Mouse (Mus musculus): ENCODE results near the gene Nfasc.

The Nfasc gene

DNA sequence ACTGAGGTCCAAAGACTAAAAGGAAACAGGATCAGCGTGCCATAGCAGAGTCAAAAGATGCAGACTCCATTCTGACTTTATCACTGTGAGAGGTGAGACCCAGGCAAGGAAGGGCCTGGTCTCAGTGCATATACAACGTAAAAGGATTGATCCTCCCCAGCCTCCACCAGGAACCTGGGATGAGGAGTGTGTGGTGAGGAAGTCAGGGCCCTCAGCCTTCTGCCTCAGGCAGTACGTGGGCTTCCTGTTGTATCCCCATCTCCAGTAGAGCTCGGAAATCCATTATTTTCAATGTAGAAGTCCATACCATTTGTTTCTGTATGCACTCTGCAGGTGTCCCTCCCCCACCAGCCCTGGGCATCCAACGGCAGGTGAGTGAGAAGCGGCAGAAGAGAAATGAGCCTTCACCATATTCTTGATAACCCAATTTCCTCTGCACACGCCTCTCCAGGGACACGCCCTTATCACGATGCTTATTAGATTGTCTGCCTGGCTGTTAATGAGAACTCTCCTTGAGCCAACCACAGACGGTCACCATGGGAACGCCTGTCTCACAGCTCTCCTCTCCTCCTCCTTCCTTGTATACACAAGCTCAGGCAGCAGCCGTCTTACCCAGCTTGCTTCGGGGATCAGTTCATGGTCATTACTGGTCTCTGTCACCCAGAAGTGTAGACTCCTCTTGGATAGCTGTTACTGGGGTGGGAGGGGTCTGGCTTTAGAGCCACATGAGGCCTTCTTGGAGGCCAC is 100.4 kb downstream of the Nfasc start:
- no peak for DNase-seq (ENCODE audit: low read depth, low spot score)

GRCm38 (mm10) chr1:132640256-132640655 is 101.3 kb downstream of the Nfasc start:
- no peak for DNase-seq (ENCODE audit: low read depth, low spot score)

- no peak for DNase-seq (ENCODE audit: low read depth, low spot score)
These were observed 104.3 kb downstream of the Nfasc start for GRCm38 (mm10) chr1:132637346-132637745.

- DNase-seq (ENCODE audit: low read depth, low spot score), result no peak
These were observed 111.8 kb downstream of the Nfasc start for GRCm38 (mm10) chr1:132629611-132630370.

DNA sequence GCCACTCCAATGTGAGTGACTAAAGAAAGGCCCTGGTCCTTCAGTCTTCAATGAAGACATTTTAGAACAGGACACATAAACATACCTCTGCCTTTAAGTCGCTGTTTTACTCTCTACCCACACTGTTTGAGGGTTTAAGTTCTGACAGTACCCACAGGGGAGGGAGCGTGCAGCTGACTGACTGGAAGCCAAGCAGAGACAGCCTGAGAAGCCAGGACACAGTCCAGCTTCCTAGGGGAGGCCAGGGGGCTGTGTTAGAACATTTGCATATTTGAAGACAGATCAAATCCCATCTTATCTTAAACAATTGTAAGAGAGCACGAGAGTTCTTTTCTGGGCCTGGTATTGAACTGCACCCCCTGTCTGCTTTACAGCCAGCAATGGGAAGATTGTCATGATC is 113.0 kb downstream of the Nfasc start:
- DNase-seq (ENCODE audit: low read depth, low spot score), result no peak

GRCm38 (mm10) chr1:132628183-132628582 is 113.4 kb downstream of the Nfasc start:
- DNase-seq (ENCODE audit: low read depth, low spot score), result no peak

- DNase-seq (ENCODE audit: low read depth, low spot score), result no peak
These were observed 115.4 kb downstream of the Nfasc start for GRCm38 (mm10) chr1:132626125-132626756.

- DNase-seq (ENCODE audit: low read depth, low spot score), result no peak
These were observed 116.6 kb downstream of the Nfasc start for GRCm38 (mm10) chr1:132625034-132625433.

- no peak for DNase-seq (ENCODE audit: low read depth, low spot score)
These were observed 117.1 kb downstream of the Nfasc start for GRCm38 (mm10) chr1:132624466-132624865.

DNA sequence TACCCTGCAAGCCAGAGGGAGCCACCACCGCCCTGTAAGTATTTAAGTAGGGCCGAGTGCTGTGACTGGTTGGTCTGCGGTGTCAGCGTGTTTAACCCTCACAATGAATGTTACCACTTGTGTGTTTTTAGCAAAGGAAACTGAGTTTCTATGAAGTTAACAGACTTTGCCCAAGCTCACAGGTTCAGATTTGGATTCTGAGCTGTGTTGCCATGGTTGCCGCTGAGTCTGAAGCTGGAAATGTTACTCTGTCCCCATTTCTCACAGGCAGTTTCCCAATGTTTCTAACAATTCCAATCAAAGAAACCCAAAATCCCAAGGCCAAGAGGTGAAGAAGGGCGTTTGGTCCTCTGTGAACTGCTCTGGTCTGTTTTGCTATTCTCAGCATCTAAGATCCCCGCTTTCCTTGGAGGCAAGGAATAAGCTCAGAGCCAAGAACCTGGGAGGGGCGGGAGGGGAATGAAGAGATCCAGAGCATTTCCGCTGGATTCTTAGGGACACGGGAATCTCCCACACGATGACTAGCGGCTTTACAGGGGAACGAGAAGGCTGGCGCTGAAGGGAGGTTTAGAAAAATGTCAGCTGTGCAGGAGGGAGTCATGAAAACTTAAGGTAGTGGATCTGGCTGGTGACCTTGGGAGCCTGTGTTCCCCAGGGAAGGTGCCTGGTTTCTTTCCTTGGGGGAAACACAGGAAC is 117.8 kb downstream of the Nfasc start:
- DNase-seq (ENCODE audit: low read depth, low spot score), result no peak

GRCm38 (mm10) chr1:132612066-132612465 is 129.5 kb downstream of the Nfasc start:
- DNase-seq (ENCODE audit: low read depth, low spot score), result no peak

DNA sequence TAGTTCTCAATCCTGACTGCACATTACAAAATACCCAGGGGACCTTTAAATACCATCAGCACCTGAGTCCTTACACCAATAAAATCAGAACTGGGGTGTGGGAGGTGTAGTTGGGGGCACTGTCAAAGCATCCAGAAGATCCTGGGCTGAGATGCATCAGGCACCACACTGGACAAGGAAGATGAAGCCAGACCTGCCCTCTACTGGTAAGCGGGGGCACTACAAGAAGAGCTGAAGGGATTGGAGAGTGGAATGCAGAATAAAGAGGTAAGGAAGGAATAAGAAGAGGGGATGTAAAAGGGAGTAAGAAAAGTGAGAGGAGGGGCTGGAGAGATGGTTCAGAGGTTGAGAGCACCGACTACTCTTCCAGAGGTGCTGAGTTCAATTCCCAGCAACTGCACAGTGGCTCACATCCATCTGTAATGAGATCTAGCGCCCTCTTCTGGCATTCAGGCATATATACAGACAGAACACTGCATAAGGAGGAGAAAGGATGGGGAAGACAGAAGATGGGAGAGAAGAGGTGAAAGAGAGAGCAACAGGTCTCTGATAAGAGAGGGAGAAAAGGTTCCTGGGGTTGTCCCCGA is 132.5 kb downstream of the Nfasc start:
- peak; percentile 24 for DNase-seq (ENCODE audit: low read depth, low spot score)

DNA sequence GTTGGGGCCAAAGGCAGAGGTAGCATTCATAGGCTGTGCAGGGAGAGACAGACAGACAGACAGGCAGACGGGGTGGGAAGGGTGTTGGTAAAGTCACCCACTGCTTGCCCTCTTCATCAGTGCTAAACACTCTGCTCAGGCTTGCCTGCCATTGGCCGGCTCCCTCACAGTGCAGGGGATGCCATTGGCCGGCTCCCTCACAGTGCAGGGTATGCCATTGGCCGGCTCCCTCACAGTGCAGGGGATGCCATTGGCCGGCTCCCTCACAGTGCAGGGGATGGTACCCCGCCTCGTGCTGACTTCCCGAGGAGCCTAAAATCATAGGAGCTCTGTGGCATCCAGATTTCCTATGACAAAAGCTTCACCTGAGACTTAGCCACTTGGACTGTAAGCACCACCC is 139.4 kb downstream of the Nfasc start:
- DNase-seq (ENCODE audit: low read depth, low spot score), result no peak

- no peak for DNase-seq (ENCODE audit: low read depth, low spot score)
These were observed 143.6 kb downstream of the Nfasc start for GRCm38 (mm10) chr1:132598024-132598423.

- no peak for DNase-seq (ENCODE audit: low read depth, low spot score)
These were observed 145.9 kb downstream of the Nfasc start for GRCm38 (mm10) chr1:132595741-132596140.

DNA sequence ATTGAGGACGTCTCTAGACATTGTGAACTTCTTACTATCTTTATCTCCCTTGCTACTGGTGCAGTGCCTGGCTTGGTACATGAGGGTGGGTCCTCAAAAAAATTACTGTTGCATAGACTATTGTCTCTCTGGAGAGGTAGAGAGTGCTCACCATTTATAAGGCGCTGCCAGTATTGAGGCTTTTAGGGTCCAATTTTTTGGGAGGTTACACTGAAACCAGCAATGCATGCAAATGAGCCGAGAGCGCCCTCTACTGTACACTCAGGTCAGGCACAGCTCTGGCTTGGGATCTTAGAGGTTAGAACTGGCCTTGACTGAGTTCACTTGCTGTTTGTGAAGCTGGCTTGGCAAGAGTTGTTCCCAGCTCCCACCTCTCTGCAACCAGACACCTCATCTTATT is 147.0 kb downstream of the Nfasc start:
- peak; percentile 45 for DNase-seq (ENCODE audit: low read depth, low spot score)

- no peak for DNase-seq (ENCODE audit: low read depth, low spot score)
These were observed 149.5 kb downstream of the Nfasc start for GRCm38 (mm10) chr1:132592145-132592544.

DNA sequence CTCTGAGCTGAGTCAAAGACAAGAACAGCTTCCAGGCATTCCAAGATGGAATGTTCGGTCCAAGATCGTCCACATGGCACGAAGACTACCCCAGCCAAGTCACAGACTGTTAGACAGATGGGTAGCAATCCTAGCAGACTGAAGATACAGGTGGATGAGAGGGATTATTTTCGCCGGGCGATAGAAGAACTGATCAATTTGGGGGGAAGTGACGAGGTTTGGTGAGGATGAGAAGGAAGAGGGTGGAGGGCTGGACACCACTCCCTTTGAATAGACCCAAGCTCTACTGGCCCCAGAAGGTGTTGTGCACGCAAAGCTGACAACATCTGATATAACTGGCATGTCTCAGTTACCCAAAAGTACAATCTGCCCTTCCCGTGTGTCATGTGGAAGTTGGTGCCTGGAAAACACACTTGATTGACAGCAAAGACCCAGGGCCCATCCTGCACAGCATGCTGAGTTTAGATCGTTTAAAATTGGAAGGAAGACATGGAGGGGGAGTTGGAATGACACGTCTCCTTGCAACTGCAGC is 150.1 kb downstream of the Nfasc start:
- no peak for DNase-seq (ENCODE audit: low read depth, low spot score)

DNA sequence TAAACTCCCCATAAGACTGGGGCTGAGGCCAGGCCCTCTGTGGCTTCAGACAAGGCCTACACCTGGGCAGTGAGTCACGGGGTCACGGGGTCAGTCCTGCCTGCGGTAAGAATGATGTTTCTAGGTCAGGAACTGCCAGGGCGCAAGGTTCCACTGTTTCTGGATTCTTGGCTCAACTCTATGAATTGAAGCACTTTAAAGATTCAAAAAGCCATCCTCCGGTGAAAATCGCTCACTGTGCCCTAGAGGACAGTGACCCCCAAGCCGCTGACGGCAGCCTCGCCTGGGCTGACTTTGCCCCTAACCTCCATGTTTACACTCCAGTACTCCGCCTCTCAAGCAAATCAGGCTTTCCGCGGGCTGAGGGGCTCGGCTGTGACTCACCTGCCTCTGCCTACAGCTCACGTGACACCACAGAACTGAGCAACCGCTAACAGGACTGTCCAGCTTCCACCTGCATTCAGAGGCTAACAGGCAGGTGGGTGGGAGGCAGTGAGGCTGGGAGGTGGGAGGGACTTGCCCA is 154.9 kb downstream of the Nfasc start:
- no peak for DNase-seq (ENCODE audit: low read depth, low spot score)

GRCm38 (mm10) chr1:132585376-132585775 is 156.2 kb downstream of the Nfasc start:
- no peak for DNase-seq (ENCODE audit: low read depth, low spot score)

GRCm38 (mm10) chr1:132582998-132583604 is 158.5 kb downstream of the Nfasc start:
- DNase-seq (ENCODE audit: low read depth, low spot score), result no peak
